Mouse (Mus musculus): ENCODE data around the gene Mthfd2.

The Mthfd2 gene

DNA sequence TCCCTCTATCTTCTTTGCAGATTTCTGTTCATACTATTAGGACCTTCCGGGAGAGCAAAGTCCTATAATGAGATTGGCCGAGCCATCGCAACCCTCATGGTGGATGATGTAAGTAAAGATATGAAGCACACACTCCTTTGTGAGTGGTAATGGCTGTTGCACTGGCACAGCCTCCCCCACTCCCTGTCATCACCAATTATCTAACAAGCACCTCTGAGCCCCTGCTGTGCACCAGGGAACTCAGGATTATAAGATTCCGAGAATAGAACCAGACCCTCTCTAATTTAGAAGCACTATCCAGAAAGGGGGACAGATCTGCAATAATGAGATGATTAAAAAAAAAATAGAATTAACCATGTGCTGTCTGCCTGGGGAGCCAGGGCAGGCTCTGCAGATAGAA is 60.1 kb downstream of the Mthfd2 start:
- DNase-seq: no peak

DNA sequence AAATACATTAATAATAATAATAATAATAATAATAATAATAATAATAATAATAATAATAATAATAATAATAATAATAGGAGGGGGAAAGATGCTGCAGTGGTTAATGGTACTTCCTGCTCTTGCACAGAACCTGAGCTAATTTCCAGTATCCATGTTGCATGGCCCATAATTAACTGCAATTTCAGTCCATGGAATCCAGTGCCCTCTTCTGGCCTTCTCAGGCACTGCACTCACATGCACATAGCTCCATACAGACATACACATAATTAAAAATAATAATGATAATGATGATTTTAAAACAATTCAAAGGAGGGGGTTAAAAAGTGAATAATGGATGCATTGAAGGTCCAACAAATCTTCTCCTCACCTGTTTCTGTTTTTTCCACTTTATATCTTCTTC is 60.5 kb downstream of the Mthfd2 start:
- no peak for DNase-seq

DNA sequence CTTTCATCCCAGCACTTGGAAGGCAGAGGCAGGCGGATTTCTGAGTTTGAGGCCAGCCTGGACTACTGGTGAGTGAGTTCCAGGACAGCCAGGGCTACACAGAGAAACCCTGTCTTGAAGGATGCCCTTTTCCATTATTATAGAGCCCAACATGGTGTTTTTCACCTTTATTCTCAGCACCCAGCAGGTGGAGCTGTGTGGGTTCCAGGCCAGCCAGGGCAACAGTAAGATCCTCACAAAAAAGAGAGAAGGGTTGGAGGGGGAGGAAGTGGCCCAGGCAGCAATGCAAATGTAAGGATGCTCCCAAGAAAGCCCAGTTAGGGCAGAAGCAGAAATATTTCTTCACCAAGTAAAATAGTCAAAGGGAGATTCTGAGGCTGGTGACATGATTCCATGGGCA is 61.2 kb downstream of the Mthfd2 start:
- DNase-seq: no peak
